Mouse (Mus musculus): Measurements from ENCODE around the gene Pou2f2.

DNA sequence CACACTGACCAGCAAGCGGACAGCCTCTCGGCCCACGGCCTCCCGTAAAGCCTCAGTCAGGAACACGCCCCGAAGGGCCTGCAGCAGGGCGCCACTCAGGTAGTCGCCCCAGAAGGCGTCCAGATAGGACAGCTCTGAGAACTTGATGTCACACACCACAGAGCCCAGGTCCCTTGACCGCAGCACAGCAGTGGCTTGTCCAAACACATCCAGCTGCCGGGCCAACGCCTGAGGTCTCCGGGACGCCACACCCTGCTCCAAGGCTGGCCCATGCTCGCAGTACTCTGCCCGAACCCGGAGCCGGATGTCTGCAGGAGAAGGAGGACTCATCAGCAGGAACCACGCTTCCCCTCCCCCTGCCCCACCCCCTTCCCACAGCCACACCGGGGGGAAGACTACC lies 24.1 kb upstream of the Pou2f2 start:
- no peak for TF ChIP-seq CTCF (IDR thresholded peaks at IDR 0.05; ENCODE audit: low read depth)
- TF ChIP-seq EP300 (IDR thresholded peaks at IDR 0.05; ENCODE audit: low read depth) = no peak
